Mouse (Mus musculus) natural killer cell, adult 2 months (primary cell): ENCODE measurements around the gene Tex36.

Experiments
- DNase-seq, 2 experiments: peaks; one replicate each; pipeline ENCODE4 v3.0.0; 2022; ENCODE audit warnings: low spot score in 2 of 2

Gene Tex36

GRCm38 (mm10) chr7:133602058-133602457, at the start of gene Tex36:
Tex36 (minus strand) TSS chr7:133602158.
- DNase-seq, result no peak

DNA sequence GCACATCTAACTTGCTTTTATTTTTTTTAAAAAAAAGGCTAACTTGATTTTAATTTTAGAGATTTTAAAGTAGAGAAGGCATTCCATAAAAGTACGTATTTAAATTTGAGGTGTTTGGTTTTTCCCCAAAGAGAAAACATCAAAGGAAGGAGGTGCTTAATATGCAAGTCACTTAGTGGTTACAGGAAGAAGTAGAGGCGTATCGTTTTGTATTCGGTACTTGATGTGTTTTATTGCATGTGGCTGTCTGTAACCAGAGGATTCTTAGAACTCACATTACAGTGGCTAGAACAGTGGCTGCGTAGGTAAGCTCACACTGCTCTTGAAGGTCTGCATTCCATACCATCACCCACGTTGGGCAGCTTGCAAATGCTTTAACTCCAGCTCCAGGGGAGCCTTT, 43.8 kb upstream of the Tex36 start:
- no peak for DNase-seq

DNA sequence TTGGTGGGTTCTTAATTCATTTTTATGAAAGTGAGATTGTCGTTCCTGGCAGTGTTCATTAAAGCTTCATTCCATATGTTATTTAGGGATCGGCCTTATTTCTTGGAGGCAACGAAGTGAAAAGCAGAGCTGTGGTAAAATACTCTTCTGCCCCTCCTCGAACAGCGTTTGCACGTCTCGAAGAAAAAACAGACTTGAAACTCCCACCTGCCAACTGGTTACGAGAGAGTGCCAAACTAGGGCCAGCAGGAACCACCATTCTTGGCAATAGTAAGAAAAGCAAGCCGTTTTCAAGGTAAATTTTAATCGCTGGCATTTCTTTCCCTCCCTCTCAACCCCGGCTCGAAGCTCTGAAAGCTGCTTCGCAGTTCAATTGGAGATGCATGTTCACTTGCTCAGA, 36.9 kb upstream of the Tex36 start:
- no peak for DNase-seq

DNA sequence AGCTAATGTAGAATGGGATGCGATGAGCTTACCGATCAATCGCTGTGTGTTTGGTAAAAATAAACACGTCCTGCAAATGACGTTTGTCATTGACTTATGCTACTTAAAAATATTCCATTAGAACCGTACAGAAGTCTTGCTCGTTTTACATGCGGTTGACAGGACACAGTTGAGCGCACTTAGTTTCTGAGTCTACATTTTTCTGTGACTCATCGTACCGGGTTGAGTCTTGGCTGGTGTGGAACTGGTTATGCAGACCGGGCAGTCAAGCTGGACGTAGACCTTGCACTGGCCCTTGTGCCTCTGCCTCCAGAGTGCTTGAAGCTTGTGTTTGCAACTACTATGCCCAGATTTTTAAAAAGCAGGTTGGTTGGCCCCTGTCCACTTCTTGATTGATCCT, 36.3 kb upstream of the Tex36 start:
- DNase-seq, result peak; percentile 6 to 17

GRCm38 (mm10) chr7:133637361-133638305, 35.7 kb upstream of the Tex36 start, which contains the start of gene Edrf1:
Edrf1 (plus strand) TSS chr7:133637543.
- peak; percentile 99 for DNase-seq

GRCm38 (mm10) chr7:133636738-133637352, 34.9 kb upstream of the Tex36 start:
- peak; percentile 83 to 90 for DNase-seq

DNA sequence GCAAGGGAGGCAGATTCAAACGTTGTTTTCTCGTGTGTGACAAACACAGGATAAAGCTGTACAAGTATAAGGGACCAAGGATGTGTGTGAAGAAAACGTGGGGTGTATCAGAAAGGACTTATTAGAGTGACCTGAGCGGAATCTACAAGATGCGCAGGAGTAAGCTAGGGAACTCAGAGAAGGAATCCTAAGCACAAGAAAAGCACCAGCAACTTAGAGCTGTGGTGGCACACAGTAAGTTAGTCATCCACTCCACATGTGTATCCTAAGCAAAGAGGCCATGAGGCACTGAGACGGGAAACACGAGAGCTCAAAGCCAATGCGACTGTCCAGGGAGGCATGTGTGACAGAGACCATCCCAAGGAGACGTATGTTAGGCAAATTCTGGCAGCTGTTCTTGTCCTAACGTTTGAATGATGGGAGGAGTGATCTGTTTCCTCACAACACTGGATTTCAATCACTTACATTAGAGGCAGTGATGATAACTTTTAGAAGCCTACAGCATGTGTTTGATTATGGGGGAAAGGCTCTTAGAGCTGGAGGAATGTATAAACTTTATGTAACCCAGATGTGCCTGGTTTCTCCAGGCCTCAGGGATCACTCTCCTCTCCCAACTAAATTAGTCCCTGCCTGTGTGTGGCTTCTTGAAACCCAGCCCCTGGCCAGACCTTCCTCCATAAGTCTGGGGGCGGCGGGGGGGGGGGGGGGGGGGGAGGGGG, 33.1 kb upstream of the Tex36 start:
- DNase-seq, result no peak

DNA sequence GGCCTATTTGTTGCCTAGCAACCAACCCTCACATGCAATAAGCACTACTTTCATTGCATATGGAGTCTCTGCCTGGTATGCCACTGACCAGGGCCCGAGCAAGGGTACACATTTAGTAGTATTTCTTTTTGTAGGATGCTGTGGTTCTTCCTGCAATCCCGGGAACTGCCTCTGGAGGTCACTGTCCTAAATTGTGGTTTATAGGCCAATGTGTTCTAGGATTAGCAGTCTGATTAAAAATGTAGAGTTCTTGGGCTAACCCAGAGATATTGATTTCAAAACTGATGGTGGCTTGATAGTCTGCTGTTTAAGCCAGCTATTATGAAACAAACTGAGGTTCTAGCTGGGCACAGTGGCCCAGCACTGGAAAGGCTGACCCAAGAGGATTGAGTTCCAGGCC, 30.5 kb upstream of the Tex36 start:
- DNase-seq, result peak; percentile 26 to 53

- no peak for DNase-seq
These were observed 28.9 kb upstream of the Tex36 start for GRCm38 (mm10) chr7:133630821-133631220.

DNA sequence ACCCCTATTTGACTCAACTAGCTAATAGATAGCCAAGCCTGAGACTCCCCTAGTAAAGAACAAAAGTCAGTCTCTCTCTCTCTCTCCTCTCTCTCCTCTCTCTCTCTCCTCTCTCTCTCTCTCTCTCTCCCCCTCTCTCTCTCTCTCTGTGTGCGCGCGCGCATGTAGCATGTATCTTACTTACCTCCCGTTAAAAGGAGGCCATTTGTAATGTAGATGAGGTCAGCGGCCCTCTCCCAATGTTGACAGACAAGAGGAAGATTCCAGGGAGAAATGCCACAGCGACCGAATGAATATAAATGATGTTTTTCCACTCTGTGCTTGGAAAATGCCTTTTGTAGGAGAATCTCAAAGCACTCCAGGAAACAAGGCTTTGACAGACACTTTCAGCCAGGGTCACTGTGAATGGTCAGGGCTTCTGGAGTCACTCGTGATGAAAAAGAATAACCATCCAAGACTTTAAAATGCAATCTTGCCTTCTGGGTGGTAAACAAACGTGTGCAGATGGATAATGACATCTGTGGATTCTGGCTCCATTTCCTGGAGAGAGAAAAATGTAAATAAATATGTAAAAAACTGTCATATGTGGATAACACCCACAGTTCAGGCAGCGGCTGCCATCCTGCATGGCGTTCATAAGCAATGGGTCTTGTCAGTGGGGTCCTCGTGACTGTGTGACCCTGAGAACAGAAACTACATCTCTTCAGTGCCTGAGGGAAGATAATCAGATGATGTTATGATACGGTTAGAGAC, 25.4 kb upstream of the Tex36 start:
- DNase-seq, result no peak

DNA sequence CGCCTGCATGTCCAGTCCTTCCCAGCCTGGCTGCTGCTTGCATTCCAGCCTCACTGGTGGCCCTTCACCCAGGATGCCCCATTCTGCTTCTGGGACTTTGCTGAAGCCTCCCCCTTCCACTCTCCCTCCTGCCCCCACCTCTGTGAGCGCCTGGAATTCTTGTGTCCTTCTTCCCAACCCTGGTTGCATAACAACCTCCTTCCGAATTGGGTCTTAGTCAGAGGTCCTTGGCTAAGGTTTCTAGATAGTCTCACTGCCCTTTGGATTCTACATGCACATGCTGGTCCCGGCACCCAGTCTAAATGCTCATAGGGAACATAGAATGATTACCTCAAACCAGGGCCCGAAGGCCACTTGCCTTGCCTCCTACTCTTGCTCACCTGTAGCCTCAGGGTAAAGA, 21.3 kb upstream of the Tex36 start:
- no peak for DNase-seq

DNA sequence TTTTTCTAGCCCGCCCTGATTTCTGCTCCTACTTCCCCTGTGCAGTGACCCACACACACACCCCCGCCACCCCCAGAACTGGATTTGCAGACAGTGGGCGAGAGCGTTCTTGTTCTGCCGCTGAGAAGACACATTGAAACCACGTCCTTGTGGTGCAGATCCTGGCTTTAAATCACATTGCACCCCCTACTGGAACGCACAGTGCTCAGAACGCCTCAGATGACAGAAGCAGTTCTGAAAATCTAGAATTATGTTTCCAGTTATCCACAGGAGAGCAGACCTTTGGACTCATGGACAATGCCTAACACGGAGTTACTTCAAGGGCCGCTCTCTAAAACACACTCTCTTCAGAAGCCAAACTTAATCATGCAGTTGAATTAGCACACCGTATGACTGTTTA, 18.8 kb upstream of the Tex36 start:
- no peak for DNase-seq

- DNase-seq, result no peak
These were observed 11.0 kb upstream of the Tex36 start for GRCm38 (mm10) chr7:133612981-133613380.

- no peak for DNase-seq
These were observed 7.6 kb upstream of the Tex36 start for GRCm38 (mm10) chr7:133609585-133609984.

GRCm38 (mm10) chr7:133608631-133609340, 6.8 kb upstream of the Tex36 start:
- no peak for DNase-seq

DNA sequence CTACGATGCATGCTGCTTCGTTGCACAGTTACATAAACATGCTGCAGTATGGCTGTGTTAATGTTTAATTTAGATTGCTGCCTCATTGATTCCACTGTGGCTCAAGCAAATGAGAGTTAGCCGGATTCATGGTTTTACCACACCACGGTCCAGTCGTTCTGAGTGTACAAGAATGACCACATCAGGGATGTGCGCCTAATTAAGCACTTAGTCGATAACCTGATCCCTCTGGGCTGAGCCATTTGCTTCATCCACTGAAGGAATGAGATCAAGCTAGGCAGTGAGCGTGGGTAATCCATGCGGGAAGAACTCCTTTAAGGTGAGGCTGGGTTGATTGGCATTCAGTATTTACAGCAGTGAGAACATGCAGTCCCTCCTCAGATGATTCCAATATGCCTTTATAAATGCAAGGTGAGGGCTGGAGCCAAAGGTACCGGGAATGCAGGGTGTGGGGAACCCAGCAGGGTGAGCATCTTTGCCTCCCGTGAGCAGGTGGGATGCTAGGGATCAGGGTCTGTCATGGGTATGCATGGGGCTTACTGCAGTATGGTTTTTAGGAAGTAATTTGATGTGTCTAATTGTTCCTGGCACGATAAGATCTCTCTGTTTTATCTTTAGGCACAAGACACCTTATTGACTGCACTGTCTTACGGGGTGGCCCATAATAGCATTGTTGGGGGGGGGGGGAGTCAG, 6.1 kb upstream of the Tex36 start:
- DNase-seq, result no peak

DNA sequence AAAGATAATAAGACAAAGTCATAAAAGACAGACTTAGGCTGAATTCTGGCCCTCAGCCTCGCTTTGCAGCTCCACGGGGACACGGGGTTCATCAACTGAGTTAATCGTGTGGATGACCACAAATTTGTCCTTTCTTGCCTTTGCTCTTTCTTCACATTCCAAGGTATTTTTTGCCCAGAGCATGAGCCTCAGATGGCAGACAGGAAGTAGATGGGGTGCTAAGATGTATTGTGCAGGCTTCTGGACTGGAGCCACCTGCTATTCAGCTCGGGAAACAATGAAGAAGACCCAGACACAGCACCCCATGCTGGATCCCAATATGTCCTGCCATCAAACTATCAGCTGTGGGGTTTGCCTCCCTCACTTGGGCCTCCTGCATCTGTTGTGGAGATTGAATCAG, 5.4 kb upstream of the Tex36 start:
- no peak for DNase-seq

DNA sequence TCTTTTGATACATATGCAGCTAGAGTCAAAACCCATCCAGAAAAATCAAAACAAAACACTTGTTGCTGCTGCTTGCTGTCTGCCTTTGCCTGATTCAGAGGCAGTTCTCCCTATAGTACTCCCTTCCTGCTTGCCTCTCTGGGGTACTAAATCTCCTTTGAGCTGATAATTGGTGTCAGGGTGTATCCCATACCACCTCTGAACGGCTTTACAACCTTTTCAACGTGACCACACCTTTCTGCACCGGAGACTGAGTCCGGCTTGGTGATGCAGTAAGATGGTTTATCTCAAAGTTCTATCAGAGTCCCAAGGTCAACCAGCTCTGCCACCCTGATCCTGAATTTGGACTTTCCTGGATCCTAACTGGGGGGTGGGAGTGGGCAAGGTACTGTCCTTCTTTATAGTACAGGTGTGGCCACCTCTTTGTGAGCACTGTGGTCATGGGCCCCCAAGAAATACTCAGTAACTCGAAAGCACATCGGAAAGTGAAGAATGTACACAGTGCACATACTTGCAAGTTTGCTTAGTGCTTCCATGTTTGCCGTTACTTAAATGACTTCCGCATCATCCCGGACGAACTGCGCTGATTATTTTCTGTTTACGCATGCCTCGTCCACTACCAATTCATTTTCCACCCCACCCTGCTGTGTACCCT, 2.6 kb upstream of the Tex36 start:
- DNase-seq, result no peak

GRCm38 (mm10) chr7:133603156-133603555, 1.2 kb upstream of the Tex36 start:
- DNase-seq, result no peak

DNA sequence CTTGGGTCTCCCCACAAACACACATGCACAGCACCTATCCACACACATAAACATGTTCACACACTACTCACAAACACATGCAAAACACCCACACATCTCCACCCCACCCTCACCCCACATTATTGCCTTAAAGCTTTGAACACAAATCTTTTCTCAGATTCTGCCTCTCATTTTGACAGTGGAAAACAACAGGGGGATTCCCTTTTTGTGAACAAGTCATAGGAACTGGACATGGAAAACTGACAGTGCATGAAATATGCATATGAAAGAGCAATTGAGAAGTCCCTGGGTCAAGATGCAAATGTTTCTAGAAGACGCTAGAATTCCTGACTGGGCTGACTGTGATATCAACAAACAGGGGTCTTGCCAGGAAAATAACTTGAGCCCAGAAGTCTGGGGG, 1.4 kb downstream of the Tex36 start:
- DNase-seq, result no peak
